Mouse (Mus musculus): ENCODE measurements at regions not wholly inside any gene's neighbourhood (a gene's known extent, or its start where the extent isn't known, plus 50 kb on each side); places are given as distances from the start of the nearest gene placed in this dataset.

- WGBS, result 67% methylated on average over 4 of the region's 4 CpGs
- no peak for TF ChIP-seq CTCF (IDR thresholded peaks at IDR 0.05; ENCODE audit: low read depth, low read length)
- TF ChIP-seq POLR2A (IDR thresholded peaks at IDR 0.05; ENCODE audit: extremely low read depth, insufficient read depth, low read length), result no peak
- Histone ChIP-seq H3K4me1 (ENCODE audit: control insufficient read depth, insufficient read depth, low read length) (no peaks in the 10 kb centered on the region), H3K79me2 (ENCODE audit: control insufficient read depth, insufficient read depth, low read length) (no peaks in the 10 kb centered on the region), H3K36me3 (ENCODE audit: control insufficient read depth, insufficient read depth, low read length) (no peaks in the 10 kb centered on the region), H3K27ac (replicated peaks; ENCODE audit: insufficient read depth, low read depth, low read length) (no peak overlapping the region), H3K27me3 (ENCODE audit: control insufficient read depth, insufficient read depth, low read length) (no peaks in the 10 kb centered on the region), H3K4me3 (ENCODE audit: insufficient read depth, low read depth, low read length) (no peak overlapping the region), H3K9ac (ENCODE audit: low read depth, low read length) (no peak overlapping the region)
- DNase-seq (ENCODE audit: extremely low read depth, low read depth, low spot score), result no peak
Observed at GRCm38 (mm10) chr8:67143479-67143878, 283.5 kb downstream of the Naf1 start.

- Histone ChIP-seq H3K4me3 (ENCODE audit: insufficient read depth, low read depth, low read length) (no peak overlapping the region), H3K36me3 (ENCODE audit: control insufficient read depth, insufficient read depth, low read length) (no peaks in the 10 kb centered on the region), H3K27me3 (ENCODE audit: control insufficient read depth, insufficient read depth, low read length) (no peaks in the 10 kb centered on the region), H3K9ac (ENCODE audit: low read depth, low read length) (no peak overlapping the region), H3K4me1 (ENCODE audit: control insufficient read depth, insufficient read depth, low read length) (no peaks in the 10 kb centered on the region), H3K27ac (replicated peaks; ENCODE audit: insufficient read depth, low read depth, low read length) (no peak overlapping the region), H3K79me2 (ENCODE audit: control insufficient read depth, insufficient read depth, low read length) (no peaks in the 10 kb centered on the region)
- WGBS, result 76% methylated on average over 5 of the region's 5 CpGs
- TF ChIP-seq POLR2A (IDR thresholded peaks at IDR 0.05; ENCODE audit: extremely low read depth, insufficient read depth, low read length), result no peak
- TF ChIP-seq CTCF (IDR thresholded peaks at IDR 0.05; ENCODE audit: low read depth, low read length), result no peak
- DNase-seq (ENCODE audit: extremely low read depth, low read depth, low spot score), result no peak
Observed at GRCm38 (mm10) chr8:67181741-67182140, 321.7 kb downstream of the Naf1 start.

- H3K36me3 ChIP-seq (ENCODE audit: control insufficient read depth, insufficient read depth, low read length), result no peaks in the 10 kb centered on the region
- no peak overlapping the region for H3K9ac ChIP-seq (ENCODE audit: low read depth, low read length)
- no peaks in the 10 kb centered on the region for H3K4me1 ChIP-seq (ENCODE audit: control insufficient read depth, insufficient read depth, low read length)
- no peaks in the 10 kb centered on the region for H3K27me3 ChIP-seq (ENCODE audit: control insufficient read depth, insufficient read depth, low read length)
- TF ChIP-seq POLR2A (IDR thresholded peaks at IDR 0.05; ENCODE audit: extremely low read depth, insufficient read depth, low read length) (no peak), CTCF (IDR thresholded peaks at IDR 0.05; ENCODE audit: low read depth, low read length) (no peak)
- H3K79me2 ChIP-seq (ENCODE audit: control insufficient read depth, insufficient read depth, low read length), result no peaks in the 10 kb centered on the region
- no peak overlapping the region for H3K27ac ChIP-seq (replicated peaks; ENCODE audit: insufficient read depth, low read depth, low read length)
- no peak for DNase-seq (ENCODE audit: extremely low read depth, low read depth, low spot score)
- H3K4me3 ChIP-seq (ENCODE audit: insufficient read depth, low read depth, low read length), result no peak overlapping the region
Observed at GRCm38 (mm10) chr8:67199213-67199612, 324.4 kb upstream of the Nat3 start.

- DNase-seq (ENCODE audit: extremely low read depth, low read depth, low spot score), result no peak
- 96% methylated on average over 1 of the region's 1 CpGs for WGBS
- no peaks in the 10 kb centered on the region for H3K27me3 ChIP-seq (ENCODE audit: control insufficient read depth, insufficient read depth, low read length)
Observed at GRCm38 (mm10) chr8:67206064-67206463, 317.6 kb upstream of the Nat3 start.

GRCm38 (mm10) chr8:67231921-67232701 is 291.5 kb upstream of the Nat3 start:
- Histone ChIP-seq H3K36me3 (ENCODE audit: control insufficient read depth, insufficient read depth, low read length) (no peaks in the 10 kb centered on the region), H3K27me3 (ENCODE audit: control insufficient read depth, insufficient read depth, low read length) (no peaks in the 10 kb centered on the region), H3K4me3 (ENCODE audit: insufficient read depth, low read depth, low read length) (no peak overlapping the region), H3K9ac (ENCODE audit: low read depth, low read length) (no peak overlapping the region), H3K4me1 (ENCODE audit: control insufficient read depth, insufficient read depth, low read length) (no peaks in the 10 kb centered on the region), H3K79me2 (ENCODE audit: control insufficient read depth, insufficient read depth, low read length) (no peaks in the 10 kb centered on the region), H3K27ac (replicated peaks; ENCODE audit: insufficient read depth, low read depth, low read length) (no peak overlapping the region)
- DNase-seq (ENCODE audit: extremely low read depth, low read depth, low spot score), result no peak
- 72% methylated on average over 7 of the region's 7 CpGs for WGBS
- no peak for TF ChIP-seq POLR2A (IDR thresholded peaks at IDR 0.05; ENCODE audit: extremely low read depth, insufficient read depth, low read length)
- no peak for TF ChIP-seq CTCF (IDR thresholded peaks at IDR 0.05; ENCODE audit: low read depth, low read length)

More at GRCm38 (mm10) chr8:67206064-67206463, 317.6 kb upstream of the Nat3 start:
- Histone ChIP-seq H3K79me2 (ENCODE audit: control insufficient read depth, insufficient read depth, low read length) (no peaks in the 10 kb centered on the region), H3K9ac (ENCODE audit: low read depth, low read length) (no peak overlapping the region), H3K36me3 (ENCODE audit: control insufficient read depth, insufficient read depth, low read length) (no peaks in the 10 kb centered on the region), H3K4me3 (ENCODE audit: insufficient read depth, low read depth, low read length) (no peak overlapping the region), H3K4me1 (ENCODE audit: control insufficient read depth, insufficient read depth, low read length) (no peaks in the 10 kb centered on the region), H3K27ac (replicated peaks; ENCODE audit: insufficient read depth, low read depth, low read length) (no peak overlapping the region)
- TF ChIP-seq CTCF (IDR thresholded peaks at IDR 0.05; ENCODE audit: low read depth, low read length), result no peak
- no peak for TF ChIP-seq POLR2A (IDR thresholded peaks at IDR 0.05; ENCODE audit: extremely low read depth, insufficient read depth, low read length)

GRCm38 (mm10) chr8:67238934-67239333 is 284.7 kb upstream of the Nat3 start:
- 72% methylated on average over 1 of the region's 1 CpGs for WGBS
- Histone ChIP-seq H3K27me3 (ENCODE audit: control insufficient read depth, insufficient read depth, low read length) (no peaks in the 10 kb centered on the region), H3K36me3 (ENCODE audit: control insufficient read depth, insufficient read depth, low read length) (no peaks in the 10 kb centered on the region), H3K4me3 (ENCODE audit: insufficient read depth, low read depth, low read length) (no peak overlapping the region), H3K79me2 (ENCODE audit: control insufficient read depth, insufficient read depth, low read length) (no peaks in the 10 kb centered on the region), H3K27ac (replicated peaks; ENCODE audit: insufficient read depth, low read depth, low read length) (no peak overlapping the region), H3K9ac (ENCODE audit: low read depth, low read length) (no peak overlapping the region), H3K4me1 (ENCODE audit: control insufficient read depth, insufficient read depth, low read length) (no peaks in the 10 kb centered on the region)
- TF ChIP-seq POLR2A (IDR thresholded peaks at IDR 0.05; ENCODE audit: extremely low read depth, insufficient read depth, low read length), result no peak
- no peak for TF ChIP-seq CTCF (IDR thresholded peaks at IDR 0.05; ENCODE audit: low read depth, low read length)
- DNase-seq (ENCODE audit: extremely low read depth, low read depth, low spot score), result no peak
